Mouse (Mus musculus): Measurements from ENCODE around the gene Ddr2.

DNA sequence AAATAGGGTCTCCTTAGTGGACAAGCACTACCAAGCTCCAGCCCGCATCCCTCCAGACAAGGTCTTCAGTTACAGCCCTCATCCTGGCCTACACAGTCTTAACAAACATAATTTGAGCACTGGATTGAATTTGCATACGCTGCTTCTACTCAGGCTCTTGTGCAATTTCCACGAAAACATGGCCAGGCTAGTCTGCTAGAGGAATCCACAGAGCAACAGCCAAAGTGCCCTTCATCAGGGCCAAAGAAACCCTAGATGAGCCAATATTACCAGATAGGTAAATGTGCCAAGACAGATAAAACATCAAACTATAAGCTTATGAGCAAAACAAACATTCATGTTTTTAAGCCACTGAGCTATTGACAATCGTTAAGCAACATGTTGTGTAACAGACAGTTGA, 75.6 kb downstream of the Ddr2 start:
- no peak for TF ChIP-seq CTCF (IDR thresholded peaks at IDR 0.05; ENCODE audit: low read depth)
- TF ChIP-seq EP300 (IDR thresholded peaks at IDR 0.05; ENCODE audit: low read depth): no peak

Data from liver, postnatal 0 days (tissue).